Mouse (Mus musculus): ENCODE measurements at regions not wholly inside any gene's neighbourhood (a gene's known extent, or its start where the extent isn't known, plus 50 kb on each side); places are given as distances from the start of the nearest gene placed in this dataset.
"Not testable (repeated sequence)": the region's sequence is repeated elsewhere in the genome, so short reads cannot be mapped to it uniquely, and the experiment has no call there.

DNA sequence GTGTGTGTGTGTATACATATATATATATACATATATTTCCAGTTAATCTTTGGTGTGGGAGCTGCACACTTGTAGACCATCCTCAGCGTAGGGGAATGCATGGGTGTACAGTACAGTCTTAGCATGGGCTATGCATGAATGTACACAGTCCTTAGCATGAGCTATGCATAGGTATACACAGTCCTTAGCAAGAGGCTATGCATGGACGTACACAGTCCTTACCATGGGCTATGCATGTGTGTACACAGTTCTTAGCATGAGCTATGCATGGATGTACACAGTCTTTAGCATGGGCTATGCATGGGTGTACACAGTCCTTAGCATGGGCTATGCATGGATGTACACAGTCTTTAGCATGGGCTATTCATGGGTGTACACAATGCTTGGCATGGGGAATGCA is 70.5 kb downstream of the Rchy1 start:
- DNase-seq (ENCODE audit: inconsistent age in 2 of 2, low spot score in 1 of 2): no peak

GRCm38 (mm10) chr5:91881771-91882170 is 81.1 kb downstream of the Rchy1 start:
- no peak for DNase-seq (ENCODE audit: inconsistent age in 2 of 2, low spot score in 1 of 2)

DNA sequence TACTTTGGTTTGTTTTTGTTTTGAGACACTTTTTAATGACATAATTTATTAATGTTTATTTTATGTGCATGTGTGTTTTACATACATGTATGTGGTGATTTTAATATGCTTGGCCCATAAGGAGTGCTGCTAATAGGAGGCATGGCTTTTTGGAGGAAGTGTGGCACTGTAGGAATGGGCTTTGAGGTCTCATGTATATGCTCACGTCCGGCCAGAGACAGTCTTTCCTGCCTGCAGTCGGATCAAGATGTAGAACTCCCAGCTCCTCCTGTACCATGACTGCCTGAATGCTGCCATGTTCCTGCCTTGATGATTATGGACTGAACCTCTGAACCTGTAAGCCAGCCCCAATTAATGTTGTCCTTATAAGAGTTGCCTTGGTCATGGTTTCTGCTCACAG is 82.6 kb downstream of the Rchy1 start:
- DNase-seq (ENCODE audit: inconsistent age in 2 of 2, low spot score in 1 of 2): no peak

GRCm38 (mm10) chr5:91878627-91879026 is 84.2 kb downstream of the Rchy1 start:
- DNase-seq (ENCODE audit: inconsistent age in 2 of 2, low spot score in 1 of 2): no peak

DNA sequence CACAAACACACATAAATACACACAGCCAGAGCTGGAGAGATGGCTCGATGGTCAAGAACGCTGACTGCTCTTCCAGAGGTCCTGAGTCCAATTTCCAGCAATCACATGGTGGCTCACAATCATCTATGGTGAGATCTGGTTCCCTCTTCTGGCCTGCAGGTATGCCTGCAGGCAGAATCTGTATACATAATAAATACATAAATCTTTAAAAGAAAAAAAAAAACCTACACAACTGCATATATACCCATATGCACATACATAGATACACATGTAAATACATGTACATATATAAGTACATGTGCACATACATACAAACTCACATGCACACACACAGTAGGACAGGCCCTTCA is 86.2 kb downstream of the Rchy1 start:
- DNase-seq (ENCODE audit: inconsistent age in 2 of 2, low spot score in 1 of 2): no peak

- DNase-seq (ENCODE audit: inconsistent age in 2 of 2, low spot score in 1 of 2): no peak
Measured at GRCm38 (mm10) chr5:91875875-91876681, 86.8 kb downstream of the Rchy1 start.

DNA sequence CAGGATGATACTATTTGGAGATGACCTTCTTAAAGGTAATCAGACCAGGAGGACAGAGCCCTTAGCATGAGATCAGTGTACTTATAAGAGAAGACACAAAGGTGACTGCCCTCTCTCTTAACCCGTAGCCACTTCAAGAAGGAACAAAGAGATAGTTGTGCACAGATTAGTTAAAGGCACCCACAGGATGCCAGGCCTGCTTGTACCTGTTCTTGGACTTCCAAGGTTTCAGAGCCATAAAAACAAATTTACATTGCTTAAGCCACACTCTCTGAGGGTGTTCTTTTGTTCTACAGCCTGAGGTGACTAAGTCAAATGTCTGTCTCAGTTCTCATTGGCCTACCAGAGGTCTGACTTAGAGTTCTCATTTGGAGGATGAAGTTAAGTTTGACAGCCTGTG is 90.1 kb downstream of the Rchy1 start:
- DNase-seq (ENCODE audit: inconsistent age in 2 of 2, low spot score in 1 of 2): no peak

GRCm38 (mm10) chr5:91869791-91870190 is 93.1 kb downstream of the Rchy1 start:
- no peak for DNase-seq (ENCODE audit: inconsistent age in 2 of 2, low spot score in 1 of 2)

GRCm38 (mm10) chr5:91866184-91866583 is 96.7 kb downstream of the Rchy1 start:
- DNase-seq (ENCODE audit: inconsistent age in 2 of 2, low spot score in 1 of 2): no peak

DNA sequence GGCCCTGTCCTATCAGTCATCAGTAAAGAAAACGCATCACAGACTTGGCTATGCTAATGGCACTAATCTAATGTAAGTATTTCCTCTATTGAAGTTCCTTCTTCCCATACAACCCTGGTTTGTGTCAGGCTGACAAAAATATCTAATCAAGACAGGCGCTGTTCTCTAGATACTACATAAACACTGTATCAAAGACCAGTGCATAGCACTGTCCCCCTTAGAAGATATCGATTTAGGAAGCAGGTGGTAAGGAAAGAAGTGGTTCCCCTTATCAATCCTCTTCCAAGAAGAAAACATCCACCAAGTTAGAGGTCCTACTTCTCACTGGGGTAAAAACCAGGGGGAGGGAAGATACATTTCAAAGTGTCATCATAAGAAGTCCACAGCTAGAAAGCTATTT is 97.5 kb downstream of the Rchy1 start:
- DNase-seq (ENCODE audit: inconsistent age in 2 of 2, low spot score in 1 of 2): no peak

- DNase-seq (ENCODE audit: inconsistent age in 2 of 2, low spot score in 1 of 2): no peak
Measured at GRCm38 (mm10) chr5:91862843-91863242, 100.0 kb downstream of the Rchy1 start.

GRCm38 (mm10) chr5:91862243-91862642 is 100.6 kb downstream of the Rchy1 start:
- DNase-seq (ENCODE audit: inconsistent age in 2 of 2, low spot score in 1 of 2): no peak

GRCm38 (mm10) chr5:91861440-91862187 is 101.3 kb downstream of the Rchy1 start:
- DNase-seq (ENCODE audit: inconsistent age in 2 of 2, low spot score in 1 of 2): peak; percentile 6 to 59

DNA sequence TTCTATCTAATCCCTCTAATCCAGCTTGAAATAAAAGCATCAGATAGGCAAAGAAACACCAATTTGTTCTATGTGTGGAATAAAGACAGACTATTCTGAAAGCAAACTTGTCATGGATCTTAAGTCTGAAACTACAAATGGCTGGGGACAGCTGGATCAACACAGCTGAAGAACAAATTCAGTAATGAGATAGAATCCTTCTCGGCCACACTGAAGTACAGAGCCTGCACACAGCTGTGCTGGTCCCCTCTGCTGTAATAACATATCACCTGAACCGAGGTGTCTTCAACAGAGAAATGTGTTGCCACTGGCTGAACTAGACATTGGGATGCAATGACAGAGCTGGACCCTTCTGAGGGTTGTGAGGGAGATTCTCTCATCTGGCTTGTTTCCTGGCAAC is 102.4 kb downstream of the Rchy1 start:
- no peak for DNase-seq (ENCODE audit: inconsistent age in 2 of 2, low spot score in 1 of 2)

GRCm38 (mm10) chr5:91852330-91852729 is 110.5 kb downstream of the Rchy1 start:
- no peak for DNase-seq (ENCODE audit: inconsistent age in 2 of 2, low spot score in 1 of 2)

- DNase-seq (ENCODE audit: inconsistent age in 2 of 2, low spot score in 1 of 2): not testable (repeated sequence)
Measured at GRCm38 (mm10) chr5:91850862-91851569, 111.9 kb downstream of the Rchy1 start.

DNA sequence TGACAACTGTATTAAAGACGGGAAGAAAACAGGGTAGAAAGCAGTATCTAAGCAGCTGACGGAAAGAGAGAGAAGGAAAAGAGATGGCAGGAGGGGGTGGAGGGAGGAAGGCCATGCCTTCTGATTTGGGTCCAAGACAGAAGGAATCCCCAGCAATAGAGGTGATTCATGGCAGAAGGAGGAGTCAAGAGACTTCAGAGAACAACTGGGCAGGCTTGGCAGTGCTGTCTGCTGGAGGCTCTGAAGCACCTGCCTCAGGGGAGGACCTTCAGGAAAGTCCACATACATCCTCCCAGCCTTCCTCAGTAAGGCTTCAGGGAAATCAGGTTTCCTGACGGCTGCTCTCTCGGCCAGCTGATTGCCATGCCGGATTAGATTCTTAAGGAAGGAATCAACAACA is 112.4 kb downstream of the Rchy1 start:
- no peak for DNase-seq (ENCODE audit: inconsistent age in 2 of 2, low spot score in 1 of 2)

DNA sequence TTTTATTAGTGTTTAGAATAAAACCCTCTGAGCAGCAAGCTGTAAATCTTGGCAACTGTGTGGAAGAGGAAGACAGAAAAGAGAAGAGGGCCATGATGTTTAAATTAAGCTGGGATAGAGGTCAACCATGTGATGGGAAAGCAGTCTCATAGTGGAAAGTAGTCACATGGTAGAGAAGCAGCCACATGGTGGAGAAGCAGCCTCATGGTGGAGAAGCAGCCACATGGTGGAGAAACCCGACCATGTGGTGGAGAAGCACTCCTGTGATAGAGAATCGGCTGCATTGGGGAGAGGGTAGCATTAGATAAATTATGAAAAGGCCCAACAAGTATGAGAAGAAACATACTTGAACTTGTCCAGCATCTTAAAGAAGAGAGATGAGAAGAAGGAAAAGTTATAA is 113.3 kb downstream of the Rchy1 start:
- no peak for DNase-seq (ENCODE audit: inconsistent age in 2 of 2, low spot score in 1 of 2)

DNA sequence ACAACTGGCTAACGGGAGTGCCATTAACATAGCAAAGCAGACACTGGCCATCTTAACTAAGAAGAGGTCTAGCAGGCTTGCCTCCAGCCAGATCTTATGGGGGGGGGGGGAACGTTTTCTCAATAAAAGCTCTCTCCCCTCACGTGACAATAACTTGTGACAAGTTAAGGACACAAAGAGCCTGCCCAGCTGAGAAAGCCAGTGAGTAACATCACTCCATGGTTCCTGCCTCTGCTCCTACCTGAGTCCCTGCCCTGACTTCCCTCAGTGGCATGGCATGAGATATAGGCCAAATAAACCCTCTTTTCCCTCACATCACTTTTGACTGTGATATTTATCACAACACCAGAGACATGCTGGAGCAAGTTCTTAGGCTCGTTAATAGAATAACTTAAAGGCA is 113.8 kb downstream of the Rchy1 start:
- DNase-seq (ENCODE audit: inconsistent age in 2 of 2, low spot score in 1 of 2): no peak

GRCm38 (mm10) chr5:91848528-91848927 is 114.3 kb downstream of the Rchy1 start:
- no peak for DNase-seq (ENCODE audit: inconsistent age in 2 of 2, low spot score in 1 of 2)

- DNase-seq (ENCODE audit: inconsistent age in 2 of 2, low spot score in 1 of 2): no peak
Measured at GRCm38 (mm10) chr5:91843044-91843443, 119.8 kb downstream of the Rchy1 start.

DNA sequence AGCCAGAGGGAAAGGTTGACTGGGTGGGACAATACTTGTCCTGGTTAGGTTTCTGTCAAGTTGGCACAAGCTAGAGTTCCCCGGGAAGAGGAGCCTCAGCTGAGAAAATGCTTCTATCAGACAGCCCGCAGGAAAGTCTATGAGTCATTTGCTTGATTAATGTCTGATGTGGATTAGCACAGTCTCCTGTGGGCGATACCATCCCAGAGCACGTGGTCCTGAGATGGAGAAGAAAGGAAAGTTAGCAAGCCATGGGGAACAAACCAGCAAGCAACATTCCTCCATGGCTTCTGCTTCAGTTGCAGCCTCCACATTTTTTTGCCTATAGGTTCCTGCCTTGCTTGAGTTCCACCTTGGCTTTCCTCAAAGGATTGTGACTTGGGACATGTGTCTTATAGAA is 121.8 kb downstream of the Rchy1 start:
- peak in 1 of 2 experiments; percentile 50 for DNase-seq (ENCODE audit: inconsistent age in 2 of 2, low spot score in 1 of 2)
